Mouse (Mus musculus) thymus, postnatal 10 days (tissue): ENCODE measurements at regions not wholly inside any gene's neighbourhood (a gene's known extent, or its start where the extent isn't known, plus 50 kb on each side); places are given as distances from the start of the nearest gene placed in this dataset.

Experiments used
- DNase-seq, 2 experiments: peaks; one replicate each; pipeline ENCODE4 v3.0.0; 2021; ENCODE audit warnings: low spot score in 2 of 2

DNA sequence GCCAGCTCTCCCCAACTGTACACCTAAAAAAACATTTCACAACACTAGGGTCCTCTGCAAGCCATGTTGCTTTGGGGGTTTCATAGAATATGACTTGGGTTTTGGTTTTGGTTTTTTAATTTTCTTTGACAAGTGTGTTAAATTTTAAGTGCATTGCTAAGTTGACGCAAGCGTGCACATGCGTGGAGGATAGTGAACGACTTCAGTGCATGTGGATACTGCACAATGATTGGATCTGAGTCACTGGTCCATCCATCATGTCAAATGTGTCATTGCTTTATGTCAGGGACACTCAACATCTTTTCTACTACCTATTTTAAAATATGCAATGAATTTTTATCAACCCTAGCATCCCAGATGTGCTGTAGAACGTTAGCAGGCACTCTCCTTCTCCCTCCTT lies 134.5 kb upstream of the Pum3 start:
- DNase-seq: no peak

DNA sequence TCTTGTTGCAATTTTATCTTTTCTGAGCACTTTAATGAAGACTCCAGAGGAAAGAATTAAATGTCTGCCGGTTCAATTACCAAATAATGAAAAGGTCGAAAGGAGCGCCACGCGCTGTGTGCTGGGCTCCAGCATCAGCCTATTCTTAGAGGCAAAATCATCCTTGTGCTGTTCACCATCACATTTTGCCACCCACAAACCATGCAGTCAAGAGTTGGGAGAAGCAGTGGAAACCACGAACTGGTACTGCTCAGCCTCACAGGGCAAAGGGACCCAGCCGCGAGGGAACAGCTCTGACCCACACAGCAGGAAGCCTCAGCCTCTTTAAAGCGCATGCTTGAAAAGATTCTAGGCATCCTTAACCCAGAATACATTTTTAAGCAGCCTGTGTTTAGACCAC lies 134.0 kb upstream of the Pum3 start:
- no peak for DNase-seq

DNA sequence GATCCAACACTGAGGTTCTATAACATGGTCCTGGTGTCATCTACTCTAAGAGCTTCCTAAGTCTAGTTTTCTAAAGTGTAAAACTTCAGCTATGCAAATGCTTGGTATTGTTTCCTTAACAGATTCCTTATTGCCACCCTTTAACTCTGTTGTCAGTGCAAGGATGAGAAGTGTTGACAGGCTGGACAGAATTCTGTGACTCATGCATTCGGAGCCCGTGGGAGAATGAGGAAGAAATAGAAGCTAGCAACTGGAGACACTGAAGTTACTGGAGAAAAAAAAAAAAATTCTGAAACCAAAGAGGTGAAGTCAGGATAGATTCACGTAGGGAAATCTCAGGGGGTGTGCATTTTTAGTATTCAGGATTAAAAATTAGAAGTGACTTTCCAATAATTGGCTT lies 128.6 kb upstream of the Pum3 start:
- DNase-seq: no peak

DNA sequence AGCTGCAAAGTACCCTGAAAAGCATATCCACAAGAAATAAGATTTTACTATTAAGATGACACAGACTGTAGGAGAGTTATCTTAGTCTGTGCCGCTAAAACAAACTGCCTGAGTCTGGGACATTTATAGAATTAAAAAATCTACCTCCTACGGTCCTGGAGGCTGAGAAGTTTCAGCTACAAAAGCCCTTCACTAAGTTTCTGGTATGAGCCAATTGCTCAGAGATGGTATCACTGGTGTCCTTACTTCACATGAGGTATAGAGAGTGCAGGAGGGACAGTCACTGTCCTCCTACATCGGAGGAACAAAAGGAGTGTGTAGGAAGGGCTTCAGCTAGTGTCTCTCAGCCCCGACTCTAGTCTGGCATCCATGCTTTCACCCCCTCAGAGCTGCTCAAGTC lies 127.1 kb upstream of the Pum3 start:
- no peak for DNase-seq

DNA sequence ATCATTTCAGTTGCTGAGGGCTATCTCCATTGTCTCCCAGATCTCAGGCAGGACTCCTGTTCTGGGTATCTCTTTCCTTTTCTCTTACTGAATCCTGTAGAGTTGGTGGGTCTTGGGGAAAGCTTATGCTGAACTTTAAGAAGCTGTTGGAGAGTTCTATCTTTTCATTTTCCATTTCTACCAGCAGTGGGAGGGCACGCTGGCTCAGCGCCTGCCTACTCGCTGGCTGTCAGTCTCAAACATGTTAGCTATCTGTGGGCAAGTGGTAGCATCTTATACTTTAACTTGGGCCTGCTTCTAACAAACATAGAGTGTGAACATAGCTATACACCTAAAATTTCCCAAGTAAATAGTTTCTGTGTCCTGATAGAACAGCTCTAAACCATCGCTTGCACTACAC lies 125.2 kb upstream of the Pum3 start:
- no peak for DNase-seq

DNA sequence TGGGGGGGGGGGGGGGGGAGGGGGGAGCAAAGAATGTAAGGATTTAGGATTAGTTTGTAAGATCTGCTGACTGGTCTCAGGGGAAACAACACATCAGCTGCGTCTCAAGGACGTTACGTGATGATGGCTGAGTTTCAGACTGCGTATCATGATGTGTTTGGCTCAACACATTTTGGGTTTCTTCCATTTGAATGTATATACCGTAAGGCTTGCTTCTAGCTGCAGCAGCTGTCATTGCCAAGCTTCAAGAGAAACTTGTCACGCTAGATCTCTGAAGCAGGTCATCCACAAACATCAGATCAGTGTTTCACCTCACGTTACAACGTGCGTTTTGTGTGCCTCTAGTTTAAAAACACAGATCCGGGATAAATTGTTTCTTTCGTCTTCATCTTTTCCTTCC lies 123.6 kb upstream of the Pum3 start:
- DNase-seq: no peak

DNA sequence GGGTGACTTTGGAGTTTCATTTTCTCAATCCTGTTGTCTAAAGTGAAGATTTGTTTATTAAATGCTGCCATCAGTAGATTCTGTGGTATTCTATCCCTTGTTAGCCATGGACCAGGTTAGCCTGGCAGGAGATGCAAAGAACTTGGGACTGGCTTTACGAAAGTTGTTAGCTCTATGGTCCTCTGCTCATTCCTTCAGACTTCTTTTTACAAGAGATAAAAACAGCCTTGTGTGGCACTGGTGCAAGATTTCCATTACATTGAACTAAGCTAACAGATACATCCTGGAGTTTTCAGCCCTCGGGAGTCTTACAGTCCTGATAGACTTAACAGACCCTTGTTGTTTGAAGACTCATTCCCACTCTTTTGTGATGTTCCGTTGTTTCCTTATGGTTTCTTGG lies 108.1 kb upstream of the Pum3 start:
- DNase-seq: no peak

DNA sequence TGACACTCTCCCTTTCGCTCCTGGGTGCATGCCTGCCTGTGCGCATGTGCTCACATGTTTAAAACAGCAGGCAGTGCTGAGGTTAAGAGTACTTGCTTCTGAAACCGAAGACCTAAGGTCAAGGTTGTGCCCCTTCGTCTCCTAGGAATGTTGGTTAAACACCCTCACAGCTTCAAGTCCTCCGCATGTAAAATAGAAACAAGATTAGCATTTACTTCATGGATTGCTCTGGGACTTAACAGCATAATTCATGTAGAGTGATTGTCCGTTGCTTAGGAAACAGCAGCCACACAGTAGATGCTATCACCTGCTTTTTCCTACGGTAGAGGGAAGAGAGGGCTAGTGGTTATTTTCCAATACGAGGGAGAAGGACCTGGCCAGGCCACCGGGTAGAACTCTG lies 107.4 kb upstream of the Pum3 start:
- DNase-seq: no peak

DNA sequence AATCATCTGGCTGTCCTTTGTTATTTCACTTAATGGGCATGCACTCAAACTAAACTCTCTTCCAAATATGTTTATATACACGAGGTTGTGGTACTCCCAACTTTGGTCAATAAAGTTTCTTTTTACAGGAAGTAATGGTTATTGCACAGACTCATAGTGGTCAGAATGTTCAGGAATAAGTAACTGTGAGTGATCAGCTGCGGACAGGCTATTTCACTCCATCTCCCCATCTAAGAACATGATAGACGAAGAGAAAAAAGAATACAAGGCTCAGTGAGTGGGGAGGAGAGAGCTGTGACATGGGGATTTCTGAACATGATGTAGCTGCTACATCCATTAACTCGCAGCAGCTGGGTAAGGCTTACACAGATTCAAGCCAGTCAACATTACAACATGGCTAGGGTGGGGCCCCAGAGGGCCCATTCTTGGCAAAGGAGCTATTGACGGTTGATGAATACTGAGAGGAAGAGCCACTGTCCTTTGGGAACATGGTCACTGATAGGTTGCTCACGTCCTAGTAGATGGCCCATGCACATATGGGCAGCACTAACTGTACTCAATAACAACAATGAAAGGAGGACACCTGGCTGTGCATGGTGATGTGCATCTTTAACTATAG lies 98.4 kb upstream of the Pum3 start:
- no peak for DNase-seq

DNA sequence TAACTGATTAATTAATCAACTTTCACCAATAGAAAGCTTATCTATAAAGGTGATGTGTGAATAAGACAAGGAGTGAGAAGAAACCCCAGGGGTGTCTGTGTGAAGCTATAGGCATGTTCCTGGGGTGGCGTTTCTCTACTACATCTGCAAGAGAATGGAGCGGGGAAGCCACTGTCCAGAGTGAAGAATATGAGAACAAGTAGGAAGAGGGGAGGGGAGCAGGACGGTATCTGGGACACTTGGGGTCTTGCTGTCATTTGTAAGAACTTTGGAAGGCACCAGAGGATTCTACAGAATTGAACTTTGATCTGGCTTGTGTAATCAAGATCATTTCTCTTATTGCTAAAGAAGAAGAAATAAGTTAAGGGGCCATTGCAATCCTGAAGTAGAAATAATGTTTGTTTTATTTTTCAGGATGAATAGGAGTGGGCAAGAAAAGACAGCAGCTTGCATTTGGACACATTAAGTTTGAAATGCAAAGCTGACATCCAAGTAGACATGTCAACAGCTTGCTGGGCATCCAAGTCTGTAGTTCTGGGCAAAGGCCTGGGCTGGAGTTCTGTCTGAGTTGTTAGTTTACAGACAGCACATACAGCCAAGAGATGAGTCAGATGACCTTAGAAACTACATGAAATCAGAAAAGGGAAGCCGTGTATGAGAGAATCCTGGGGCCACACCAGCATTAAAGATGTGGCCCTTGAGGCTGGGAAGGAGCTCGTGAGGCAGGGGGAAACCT lies 89.9 kb upstream of the Pum3 start:
- DNase-seq: no peak

DNA sequence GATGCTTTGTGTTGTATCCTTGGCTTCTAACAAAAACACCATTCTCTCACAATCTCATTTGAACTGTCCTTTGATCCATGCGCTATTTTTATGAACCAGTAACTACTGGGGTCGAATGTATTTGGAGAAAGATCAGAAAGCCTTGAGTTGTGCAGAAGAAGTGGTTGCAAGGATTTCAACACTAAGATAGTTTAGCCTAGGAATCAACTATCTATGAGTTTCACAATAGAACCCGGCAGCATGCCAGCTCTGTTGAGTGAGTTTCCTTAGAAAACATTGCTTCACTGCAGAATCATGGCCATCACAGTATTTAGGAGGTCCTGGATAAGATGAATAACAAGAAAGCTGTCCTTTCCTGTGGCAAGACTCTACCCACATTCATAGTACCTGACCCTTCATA lies 84.6 kb upstream of the Pum3 start:
- DNase-seq: no peak

DNA sequence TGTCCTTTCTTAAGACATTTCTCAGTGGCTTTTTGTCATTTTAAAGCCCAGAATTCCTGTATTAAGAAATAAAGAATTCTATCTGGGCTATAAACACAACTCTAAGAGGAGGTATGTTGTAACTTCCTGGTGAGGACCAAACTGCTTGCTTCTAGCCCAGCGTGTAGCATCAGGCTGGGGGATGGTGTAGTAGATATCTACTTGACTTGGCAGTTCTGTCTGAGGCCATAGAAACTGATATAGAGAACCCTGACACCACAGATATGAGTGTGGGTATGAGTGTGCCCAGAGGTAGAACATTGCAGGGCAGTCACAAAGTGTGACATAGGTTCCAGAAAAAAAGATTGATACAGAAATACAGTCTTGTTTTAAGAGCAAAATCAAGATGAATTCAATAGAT lies 83.9 kb upstream of the Pum3 start:
- no peak for DNase-seq

DNA sequence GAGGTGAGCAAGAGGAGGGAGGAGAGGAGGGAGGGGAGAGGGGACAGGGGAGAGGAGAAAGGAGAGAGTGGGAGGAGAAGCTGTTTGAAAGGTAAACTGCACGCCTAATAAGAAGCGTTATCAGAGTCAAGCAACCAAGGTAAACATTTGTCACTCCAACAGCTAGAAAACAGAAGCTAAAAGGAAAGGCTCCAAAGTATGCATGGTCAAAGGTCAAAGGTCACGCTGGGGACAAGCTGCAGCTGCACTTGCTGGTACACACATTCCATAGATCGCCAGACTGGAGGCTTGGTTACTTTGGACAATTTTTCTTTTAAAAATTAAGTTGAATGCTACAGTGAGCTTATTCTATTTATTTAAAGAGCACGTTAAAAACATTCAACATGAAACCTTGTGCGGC lies 81.7 kb upstream of the Pum3 start:
- no peak for DNase-seq

DNA sequence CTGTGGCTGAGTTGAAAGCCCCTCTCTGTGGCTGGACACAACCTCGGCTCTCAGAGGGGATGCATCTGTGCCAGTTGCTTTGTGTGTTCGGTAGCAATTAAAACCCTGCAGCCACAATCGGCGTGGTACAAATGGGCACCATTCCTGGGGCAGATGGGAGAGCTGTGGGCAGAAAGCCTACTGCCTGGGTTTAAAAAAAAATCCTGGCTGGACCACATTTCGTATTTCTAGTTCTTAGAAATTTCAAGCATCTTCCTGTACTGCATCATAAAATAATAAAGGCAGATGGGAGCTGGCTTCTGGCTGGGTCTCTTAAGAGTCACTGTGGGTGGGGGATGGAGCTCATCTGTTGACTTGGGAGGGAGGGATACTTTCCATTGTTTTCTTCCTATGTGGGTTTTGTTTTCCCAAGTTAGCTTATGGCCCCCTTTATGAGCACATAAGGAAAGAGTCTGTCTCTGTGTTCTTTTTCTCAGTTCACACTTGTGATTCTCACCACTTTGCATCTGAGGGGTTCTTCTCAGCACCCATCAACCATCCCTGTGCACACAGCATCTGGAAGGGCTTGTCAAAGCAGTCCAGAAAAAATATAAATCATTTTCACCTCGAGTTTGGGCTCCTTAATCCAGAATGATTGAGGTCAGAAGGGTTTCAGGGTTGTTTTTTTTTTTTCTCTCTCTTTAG lies 80.5 kb upstream of the Pum3 start:
- DNase-seq: no peak

DNA sequence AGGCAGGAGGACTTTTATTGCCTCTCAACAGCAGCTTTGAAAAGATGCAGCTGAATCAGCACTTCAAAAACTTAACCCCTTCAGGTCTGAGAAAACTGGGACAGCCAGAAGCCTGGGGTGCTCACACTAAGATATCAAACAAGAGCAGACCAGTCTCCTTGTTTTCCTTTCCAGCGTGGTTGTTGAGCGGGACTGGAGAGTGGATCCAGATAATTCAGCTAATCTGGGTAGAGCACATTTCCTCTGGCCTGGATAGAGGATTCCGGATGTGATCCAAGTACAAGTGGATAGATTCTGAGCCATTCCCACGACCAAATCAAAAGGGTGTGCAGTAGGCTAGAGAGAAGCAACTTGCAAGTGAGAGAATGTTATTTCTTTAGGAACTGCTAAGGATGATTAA lies 68.7 kb upstream of the Pum3 start:
- DNase-seq: no peak

DNA sequence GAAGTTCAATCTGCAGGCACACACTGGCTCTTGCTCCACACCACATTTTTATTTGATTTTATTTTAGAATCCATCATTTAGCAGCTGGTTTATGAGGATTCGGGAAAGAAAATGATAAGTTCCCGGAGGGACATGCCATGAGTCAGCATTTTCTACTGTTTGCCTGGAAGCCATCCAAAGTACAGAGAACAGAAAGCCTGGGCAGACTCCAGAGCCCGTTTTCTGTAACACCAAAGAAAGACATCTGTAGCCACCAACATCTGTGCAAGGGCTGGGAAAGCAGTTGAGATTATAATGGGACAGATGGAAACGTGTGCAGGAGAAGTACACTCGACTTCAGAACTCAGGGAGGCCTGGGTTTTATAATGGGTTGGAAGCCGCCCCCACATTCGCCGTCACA lies 62.8 kb upstream of the Pum3 start:
- DNase-seq: no peak

DNA sequence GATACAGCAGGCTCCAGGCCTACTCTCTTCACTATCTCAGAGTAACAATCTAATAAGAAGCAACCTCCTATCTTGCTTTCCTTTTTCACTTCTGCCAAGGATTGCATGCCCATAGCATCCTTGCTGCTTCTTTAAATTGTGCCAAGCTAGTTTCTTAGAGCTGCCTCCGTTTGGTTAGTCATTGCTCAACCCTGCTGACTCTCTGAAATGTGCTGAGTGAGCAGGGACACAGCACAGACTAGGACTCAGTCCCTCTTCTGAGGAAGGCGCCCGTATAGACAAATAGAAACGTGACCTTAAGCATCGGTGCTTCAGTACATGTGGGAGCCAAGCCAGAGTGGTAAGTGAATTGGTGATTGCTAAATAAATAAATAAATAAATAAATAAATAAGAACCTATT lies 62.2 kb upstream of the Pum3 start:
- no peak for DNase-seq

DNA sequence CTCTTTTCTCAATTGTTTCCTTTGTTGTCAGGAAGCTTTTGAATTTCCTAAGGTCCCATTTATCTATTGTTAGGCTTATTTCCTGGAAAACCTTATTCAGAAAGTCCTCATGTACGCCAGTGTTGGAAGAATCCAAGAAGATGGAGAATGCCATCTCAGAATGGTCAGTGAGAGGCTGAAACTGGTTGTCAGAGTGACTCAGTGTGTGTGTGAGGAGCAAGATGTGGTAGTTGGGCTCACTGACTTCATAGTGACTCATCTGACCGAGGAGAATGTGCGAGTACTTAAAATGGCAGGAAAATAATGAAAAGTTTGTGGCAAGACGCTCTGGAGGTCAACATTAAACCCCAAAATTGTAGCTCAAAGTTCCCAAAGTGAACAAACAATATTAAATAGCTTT lies 59.4 kb upstream of the Pum3 start:
- DNase-seq: no peak
